Mouse (Mus musculus): ENCODE measurements around the gene Btbd35f11. TPM values are rescaled to one million over a fixed set of nuclear protein-coding genes. Genes with fewer than 3 reads are reported as not detected.
"Not testable (repeated sequence)": the region's sequence is repeated elsewhere in the genome, so short reads cannot be mapped to it uniquely, and the experiment has no call there.

Gene Btbd35f11
- total RNA-seq (2014; fragmentation: Nextera tagmentation) (not detected in 2 replicates), total RNA-seq (2017) (not detected in 2 replicates)

- ATAC-seq (replicated peaks; ENCODE audit: poor library complexity, severe bottlenecking) = not testable (repeated sequence)
Observed at GRCm38 (mm10) chrX:3443590-3443989, at the start of gene Btbd35f11. Gene Btbd35f11 (minus strand): TSS chrX:3443690.

- not testable (repeated sequence) for ATAC-seq (replicated peaks; ENCODE audit: poor library complexity, severe bottlenecking)
Observed at GRCm38 (mm10) chrX:3409946-3410345, 33.5 kb downstream of the Btbd35f11 start.

Other genes with a start within 250 kb of the Btbd35f11 start
- not detected in 2 replicates for gene Btbd35f24, start 247.9 kb downstream of the Btbd35f11 start, total RNA-seq (2014; fragmentation: Nextera tagmentation)
- gene Btbd35f24, start 247.9 kb downstream of the Btbd35f11 start, total RNA-seq (2017) = not detected in 2 replicates